Mouse (Mus musculus): Measurements from ENCODE around the gene Rnf145.

DNA sequence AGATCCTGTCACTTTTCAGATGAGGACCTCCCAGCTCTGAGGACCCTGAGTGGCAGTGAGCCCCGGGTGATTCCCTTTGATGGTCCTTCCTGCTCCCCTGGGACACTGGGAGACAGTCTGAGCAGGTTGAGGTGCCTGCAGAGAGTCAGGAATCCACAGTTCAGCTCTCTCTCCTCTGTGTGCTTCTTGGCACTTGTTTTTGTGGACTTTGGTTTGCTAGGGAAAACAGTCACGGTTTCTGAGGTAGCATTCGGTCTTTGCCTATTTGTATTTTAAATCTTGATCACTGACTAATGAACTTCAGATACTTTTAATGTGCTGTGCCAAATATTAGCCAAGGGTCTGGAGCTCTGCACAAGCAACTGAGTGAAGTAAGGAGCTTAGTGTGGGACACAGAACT is 54.6 kb downstream of the Rnf145 start:
- TF ChIP-seq POLR2A (IDR thresholded peaks at IDR 0.05; ENCODE audit: low read depth, low read length) (no peak), CTCF (IDR thresholded peaks at IDR 0.05; ENCODE audit: extremely low read depth, insufficient read length, insufficient replicate concordance, low read depth, low read length) (no peak)
